Mouse (Mus musculus) frontal cortex, postnatal 25 days (tissue): Measurements from ENCODE around the gene Tmem184b.

Experiments used
- DNase-seq, 2 experiments: peaks; one replicate each; pipeline ENCODE4 v3.0.0; 2022; ENCODE audit warnings: low spot score in 2 of 2

Gene Tmem184b

GRCm38 (mm10) chr15:79338978-79339377 lies 64.4 kb downstream of the Tmem184b start:
- DNase-seq, result no peak

DNA sequence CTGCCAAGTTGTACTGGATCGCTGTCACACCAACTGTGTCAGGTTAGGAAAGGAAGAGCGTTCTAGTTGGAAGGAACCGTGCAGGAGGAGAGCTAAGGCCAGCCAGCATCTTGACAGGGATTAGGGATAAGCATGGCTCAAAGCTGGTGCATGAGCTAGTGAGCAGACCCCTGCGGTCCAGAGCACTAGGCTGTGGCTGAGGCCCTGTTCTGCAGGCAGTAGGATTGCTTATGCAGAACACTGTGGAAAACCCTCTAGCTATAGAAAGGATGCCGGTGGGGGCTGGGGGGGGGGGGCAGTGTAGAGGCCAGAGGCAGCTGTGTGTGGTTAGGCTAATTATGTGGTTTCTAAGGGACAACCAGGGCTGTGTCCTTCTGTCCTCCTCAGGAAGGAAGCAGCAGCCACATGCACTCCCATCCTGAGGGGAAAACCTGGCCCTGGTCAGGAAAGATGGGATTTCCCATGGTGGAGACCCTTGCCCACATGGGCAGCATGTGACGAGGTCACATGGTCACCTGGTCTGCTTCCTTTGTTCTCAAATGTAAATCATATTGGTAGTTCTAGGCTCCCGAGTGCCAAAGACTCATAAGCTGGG lies 68.2 kb downstream of the Tmem184b start:
- DNase-seq, result no peak

- DNase-seq, result no peak
These were observed 70.0 kb downstream of the Tmem184b start for GRCm38 (mm10) chr15:79333409-79333808.

GRCm38 (mm10) chr15:79330521-79330920 lies 72.8 kb downstream of the Tmem184b start:
- DNase-seq, result no peak

- DNase-seq, result no peak
These were observed 73.4 kb downstream of the Tmem184b start for GRCm38 (mm10) chr15:79329979-79330363.

- DNase-seq, result no peak
These were observed 73.9 kb downstream of the Tmem184b start for GRCm38 (mm10) chr15:79329346-79329978.

- DNase-seq, result no peak
These were observed 74.5 kb downstream of the Tmem184b start for GRCm38 (mm10) chr15:79328939-79329275.

GRCm38 (mm10) chr15:79328058-79328938 lies 75.1 kb downstream of the Tmem184b start, which contains the start of gene Pla2g6:
Gene Pla2g6, minus strand, starts transcription at chr15:79328390.
- peak; percentile 93 to 97 for DNase-seq

DNA sequence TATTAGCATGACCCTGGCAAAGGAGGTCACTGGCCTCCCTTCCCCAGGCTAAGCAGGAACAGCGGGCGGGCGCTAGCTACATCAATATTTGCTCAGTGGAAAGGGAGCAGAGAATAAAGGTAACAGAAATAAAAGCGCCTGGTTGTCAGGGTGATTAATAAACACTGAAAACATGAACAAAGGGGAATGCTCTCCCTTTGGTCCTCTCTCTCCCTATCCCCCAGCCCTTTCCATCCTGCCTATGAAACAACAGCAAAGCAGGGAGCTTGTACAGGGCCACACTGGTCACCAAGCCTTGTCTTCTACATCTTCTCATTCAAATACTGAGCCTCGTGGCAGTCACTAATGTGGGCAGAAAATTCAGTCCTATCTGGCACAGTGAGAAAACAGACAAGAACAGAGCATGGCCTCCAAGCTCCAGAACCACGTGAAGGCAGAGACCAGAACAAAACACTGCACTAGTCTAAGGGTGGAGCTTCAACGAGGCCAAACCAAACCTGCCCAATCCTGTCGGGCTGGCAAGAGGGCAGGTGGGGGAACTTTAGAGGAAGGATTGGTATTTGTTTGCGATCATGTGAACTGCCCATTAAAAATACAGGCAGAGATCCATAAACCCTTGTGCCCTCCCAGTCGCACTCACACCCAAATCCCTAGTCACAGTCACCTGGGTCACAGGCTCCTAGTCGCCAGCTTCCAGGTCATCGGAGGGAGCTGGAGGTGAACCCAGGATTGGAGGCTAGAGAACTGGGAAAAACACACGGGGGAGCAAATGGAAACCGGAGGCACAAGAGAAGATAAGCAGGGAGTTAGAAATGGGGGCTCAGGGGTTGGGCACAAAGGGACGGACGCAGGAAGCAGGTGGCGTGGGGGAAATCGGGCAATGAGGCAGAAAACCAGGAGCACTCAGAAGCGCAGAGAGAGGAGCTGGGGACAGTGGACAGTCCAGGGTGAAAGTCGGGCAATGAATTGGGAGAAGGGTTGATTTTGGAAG lies 76.1 kb downstream of the Tmem184b start:
- no peak for DNase-seq

DNA sequence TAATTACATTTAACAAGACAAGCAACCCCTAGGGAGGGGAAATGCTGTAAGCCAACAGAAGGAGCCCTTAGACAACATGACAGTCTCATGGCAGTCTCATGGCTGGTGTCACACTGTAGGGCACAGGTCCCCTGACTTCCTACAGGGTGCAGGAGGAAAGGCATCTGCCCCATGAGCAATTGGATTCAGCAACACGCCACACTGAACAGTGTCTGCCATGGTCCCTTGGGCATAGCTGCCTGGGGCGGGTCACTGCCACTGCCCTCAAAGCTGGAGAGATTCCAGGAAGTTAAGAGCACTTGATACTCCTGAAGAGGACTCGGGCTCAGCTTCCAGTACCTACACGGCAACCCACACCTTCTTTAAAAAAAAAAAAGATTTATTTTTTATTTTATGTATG lies 77.1 kb downstream of the Tmem184b start:
- DNase-seq, result no peak

GRCm38 (mm10) chr15:79325742-79326141 lies 77.6 kb downstream of the Tmem184b start:
- no peak for DNase-seq

- DNase-seq, result no peak
These were observed 79.0 kb downstream of the Tmem184b start for GRCm38 (mm10) chr15:79324373-79324772.

DNA sequence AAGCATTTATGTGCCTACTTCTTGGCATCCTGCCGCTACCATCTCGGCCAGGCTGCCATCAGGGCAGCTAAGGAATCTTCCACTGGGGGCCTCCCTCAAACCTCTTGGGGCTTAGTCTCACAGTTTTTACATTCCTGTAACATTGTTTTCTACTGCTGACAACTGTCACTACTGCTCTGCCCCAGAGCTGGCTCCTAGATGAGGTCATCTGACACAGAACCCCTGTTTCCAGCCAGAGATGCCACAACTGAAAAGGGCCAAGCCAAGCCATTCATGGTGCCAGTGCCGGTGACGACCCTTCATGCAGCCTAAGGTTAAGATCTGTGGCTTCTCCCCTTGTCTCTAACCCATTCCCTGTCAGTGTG lies 79.6 kb downstream of the Tmem184b start:
- DNase-seq, result no peak

- no peak for DNase-seq
These were observed 80.2 kb downstream of the Tmem184b start for GRCm38 (mm10) chr15:79322991-79323790.

DNA sequence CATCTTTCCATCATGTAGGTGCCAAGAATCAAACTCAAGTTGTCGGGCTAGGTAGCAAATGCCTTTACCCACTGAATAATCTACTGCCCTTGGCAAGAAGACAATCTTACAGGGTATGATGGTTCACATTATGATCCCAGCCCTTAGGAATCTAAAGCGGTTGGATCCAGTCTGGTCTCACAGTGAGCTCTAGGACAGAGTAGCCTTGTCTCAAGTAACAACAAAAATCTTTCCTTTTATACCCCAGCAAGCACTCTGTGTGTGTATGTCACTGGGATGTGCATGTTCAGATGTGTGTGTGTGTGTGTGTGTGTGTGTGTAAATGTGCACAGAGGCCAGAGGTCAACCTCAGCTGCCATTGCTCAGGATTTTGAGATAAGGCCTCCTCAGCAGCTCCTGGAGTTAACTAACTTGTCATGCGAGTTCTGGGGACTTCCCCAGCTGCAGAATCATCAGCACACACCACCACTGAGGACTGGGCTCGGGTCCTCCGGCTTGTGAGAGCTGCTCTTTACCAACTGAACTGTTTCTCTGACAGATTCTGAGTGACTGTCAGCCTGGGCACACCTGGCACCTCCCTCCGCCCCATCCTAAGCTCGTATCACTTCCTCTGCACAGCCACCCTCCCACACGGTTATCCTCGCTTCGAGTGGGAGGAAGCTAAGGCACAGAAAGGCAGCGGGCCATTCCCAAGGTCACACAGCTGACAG lies 80.9 kb downstream of the Tmem184b start:
- no peak for DNase-seq

DNA sequence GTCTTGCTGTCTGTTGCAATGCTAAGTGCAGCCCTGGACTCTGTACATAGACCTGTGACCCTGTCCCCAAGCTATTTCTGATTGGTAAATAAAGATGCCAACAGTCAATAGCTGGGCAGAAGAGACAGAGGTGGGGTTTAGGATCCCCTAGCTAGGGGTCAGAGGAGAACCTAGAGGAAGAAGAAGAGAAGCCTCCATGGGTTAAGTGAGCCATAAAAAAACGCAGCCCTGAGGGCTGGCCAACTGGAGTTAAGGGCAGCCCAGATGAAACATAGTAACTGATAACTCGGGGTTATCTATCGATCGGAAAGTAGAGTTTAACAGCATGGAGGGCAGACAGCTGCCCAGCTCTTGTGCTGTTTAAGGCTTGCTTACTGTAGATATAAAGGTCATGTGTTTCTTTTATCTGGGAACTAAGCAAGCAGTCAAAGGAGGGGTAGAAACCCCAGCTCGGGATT lies 81.6 kb downstream of the Tmem184b start:
- DNase-seq, result no peak

- no peak for DNase-seq
These were observed 89.5 kb downstream of the Tmem184b start for GRCm38 (mm10) chr15:79313848-79314369.
